Mouse (Mus musculus) adrenal gland, postnatal 14 days (tissue): Measurements from ENCODE around the gene Cep41. TPM values are rescaled to one million over a fixed set of nuclear protein-coding genes. Genes with fewer than 3 reads are reported as not detected.

Source experiments
- DNase-seq: peaks from one replicate; pipeline ENCODE4 v3.0.0; 2021; ENCODE audit warnings: mixed read lengths
- total RNA-seq: library from RNA; stranded (reverse); gene quantifications from 2 replicates; pipeline ENCODE4 v1.2.3, GENCODE M21; 2021

The Cep41 gene
- total RNA-seq, 1 experiment from 2014 or later, result 8.2 TPM

DNA sequence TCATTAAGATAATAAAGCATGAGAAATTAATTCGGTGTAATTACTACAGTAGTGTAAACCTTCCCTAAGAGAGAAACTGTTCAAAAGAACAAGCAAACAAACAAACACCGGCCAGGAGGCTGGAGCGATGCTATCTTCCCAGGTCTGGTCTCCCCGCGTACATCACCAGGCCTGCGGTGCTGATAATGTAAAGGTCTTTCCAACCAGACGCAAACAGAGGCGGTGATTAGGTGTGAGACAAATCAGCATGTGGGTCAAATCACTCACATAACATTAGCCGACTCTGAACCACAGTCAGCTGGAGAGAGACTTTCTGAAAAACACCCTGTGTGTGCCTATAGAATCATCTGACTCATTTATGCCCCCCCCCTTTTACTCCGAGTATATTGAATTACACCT, 17.8 kb upstream of the Cep41 start:
- no peak for DNase-seq

DNA sequence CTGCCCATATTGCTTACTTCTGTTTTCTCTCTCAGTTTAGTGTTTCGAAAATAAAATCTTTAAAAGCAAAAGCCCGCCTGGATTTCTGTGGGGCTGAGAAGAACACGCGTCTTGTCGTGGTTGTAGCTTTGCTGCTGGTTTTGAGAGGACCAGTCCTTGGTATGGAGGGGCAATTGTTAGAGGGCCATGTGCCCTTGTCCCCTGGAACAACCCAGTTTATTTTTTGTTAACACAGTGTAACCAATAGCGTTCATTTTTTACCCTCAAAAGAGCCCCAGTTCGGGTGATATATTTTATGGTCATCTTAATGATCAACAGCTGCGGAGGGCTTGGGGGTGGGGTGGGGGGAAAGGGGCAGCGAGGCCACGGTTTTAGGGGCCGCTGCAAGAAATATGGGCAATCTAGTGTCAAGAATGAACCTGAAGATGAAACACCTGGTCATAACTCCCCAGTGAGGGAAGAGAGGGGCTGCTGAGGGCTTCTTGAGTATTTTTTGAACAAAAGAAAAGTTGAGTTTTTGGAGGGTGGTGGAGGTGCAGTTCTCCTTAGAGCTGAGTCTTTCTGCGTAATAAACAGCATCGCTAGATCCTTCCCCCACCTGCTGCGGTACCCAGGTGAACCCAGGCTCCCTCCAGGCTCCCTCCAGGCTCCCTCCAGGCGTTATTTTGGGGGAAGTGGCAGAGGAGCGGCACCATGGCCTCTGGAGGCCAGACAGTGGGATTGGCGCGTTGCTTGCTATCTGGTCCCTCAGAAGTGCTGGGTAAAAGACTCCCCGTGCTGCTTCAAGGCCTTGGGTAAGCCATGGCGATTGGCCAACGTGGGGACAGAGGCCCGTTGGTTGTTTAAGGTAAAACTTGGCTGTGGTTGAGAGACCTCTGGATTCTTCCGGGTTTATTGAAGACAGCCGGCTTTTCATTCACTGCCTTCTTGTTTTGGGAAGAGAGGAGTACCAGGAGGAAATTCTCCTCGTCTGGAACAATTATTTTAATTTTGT, 17.1 kb upstream of the Cep41 start:
- peak; percentile 60 for DNase-seq

- DNase-seq, result no peak
These were observed 15.6 kb upstream of the Cep41 start for GRCm38 (mm10) chr6:30709115-30709514.

DNA sequence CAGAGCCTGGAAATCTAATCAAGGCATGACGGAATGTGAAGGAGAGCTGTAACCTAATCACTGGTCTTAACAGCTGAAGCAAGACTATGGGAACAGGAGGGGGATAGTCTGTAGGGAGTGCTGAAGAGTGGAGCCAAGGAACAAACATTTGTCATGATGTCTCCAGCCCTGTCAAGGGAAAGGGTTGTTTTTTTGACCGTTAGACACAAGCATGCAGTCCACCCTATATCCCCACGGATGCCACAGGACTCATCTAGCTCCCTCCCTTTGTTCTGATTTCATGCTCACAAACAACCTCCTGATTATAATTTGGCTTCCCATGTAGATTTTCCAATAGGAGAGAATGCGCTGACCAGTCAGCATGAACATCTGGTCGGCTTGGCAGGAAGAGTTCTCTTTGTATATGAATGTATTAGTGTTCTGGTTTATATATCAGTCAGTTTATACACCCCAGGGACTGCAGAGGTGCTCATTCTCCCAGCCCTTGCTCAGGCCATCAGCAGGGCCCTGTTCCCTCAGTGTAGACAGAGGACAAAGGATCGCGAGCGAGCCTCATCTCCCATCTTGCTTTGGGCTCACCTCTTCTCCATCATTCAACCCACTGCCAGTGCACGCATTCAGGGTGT, 10.5 kb upstream of the Cep41 start:
- no peak for DNase-seq

GRCm38 (mm10) chr6:30703476-30703875, 9.9 kb upstream of the Cep41 start:
- DNase-seq, result no peak

GRCm38 (mm10) chr6:30702881-30703280, 9.3 kb upstream of the Cep41 start:
- DNase-seq, result no peak

GRCm38 (mm10) chr6:30700182-30700581, 6.6 kb upstream of the Cep41 start:
- peak; percentile 22 for DNase-seq

- no peak for DNase-seq
These were observed 4.5 kb upstream of the Cep41 start for GRCm38 (mm10) chr6:30698036-30698435.

DNA sequence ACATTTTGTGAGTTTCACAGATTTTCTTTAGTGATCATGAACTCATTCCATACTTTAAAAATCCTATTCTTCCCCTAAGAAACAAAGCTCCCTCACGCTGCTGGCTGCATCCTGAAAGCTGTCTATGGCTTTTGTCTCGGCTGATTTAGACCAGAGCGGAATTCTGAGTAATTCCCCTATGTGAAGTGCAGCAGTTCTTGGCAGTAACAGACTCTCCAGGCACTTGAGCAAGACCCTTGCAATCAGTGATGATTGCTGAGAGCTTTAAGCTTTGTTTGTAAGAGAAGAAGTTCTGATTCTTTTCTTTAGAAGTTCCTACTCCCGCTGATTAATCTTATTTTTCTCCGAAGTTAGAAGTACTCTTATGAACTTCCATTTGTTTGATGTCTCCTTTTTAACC, 3.9 kb upstream of the Cep41 start:
- no peak for DNase-seq

DNA sequence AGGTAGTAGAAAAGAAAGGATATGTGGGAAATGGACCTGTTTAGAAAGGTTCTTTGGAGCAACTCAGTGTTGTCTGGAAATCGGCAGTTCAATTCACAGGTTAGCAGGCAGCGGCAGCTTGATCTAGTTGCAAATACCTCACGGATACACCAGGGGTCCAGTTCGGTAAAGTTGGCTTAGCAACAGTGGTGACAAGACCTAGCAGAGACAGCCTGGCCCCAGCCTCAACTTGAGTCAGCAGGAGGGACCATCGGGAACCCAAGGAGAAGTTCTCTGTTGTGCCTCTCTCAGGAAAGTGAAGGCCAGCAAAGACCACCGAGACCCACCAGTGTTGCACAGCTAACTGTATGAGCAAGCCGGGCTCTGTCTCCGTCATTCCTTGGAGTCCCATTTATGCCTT, 1.6 kb upstream of the Cep41 start:
- DNase-seq, result no peak

GRCm38 (mm10) chr6:30694209-30694608, 660 bp upstream of the Cep41 start:
- no peak for DNase-seq

DNA sequence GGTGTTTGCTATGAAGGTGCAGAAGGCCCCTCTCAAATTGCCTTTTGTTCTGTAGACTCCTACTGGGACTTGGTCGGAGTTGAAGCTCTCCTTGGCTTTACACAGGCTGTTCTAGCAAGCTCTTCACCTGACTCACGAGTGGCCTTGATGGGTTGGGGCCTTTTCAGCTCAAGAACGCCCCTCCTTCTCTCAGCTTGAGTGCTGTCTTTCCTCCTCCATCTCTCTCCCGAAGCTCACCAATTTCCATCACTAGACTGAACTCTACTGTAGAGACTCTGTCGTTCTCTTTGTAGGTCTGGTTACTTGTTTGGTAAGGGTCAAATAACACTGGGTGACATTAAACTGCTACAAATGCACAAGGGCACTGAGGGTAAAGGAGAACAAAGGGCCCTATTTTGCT, 723 bp downstream of the Cep41 start:
- peak; percentile 47 for DNase-seq

- no peak for DNase-seq
These were observed 6.4 kb downstream of the Cep41 start for GRCm38 (mm10) chr6:30687198-30687597.

- no peak for DNase-seq
These were observed 9.0 kb downstream of the Cep41 start for GRCm38 (mm10) chr6:30684570-30684969.

- DNase-seq, result no peak
These were observed 11.3 kb downstream of the Cep41 start for GRCm38 (mm10) chr6:30681935-30682900.

DNA sequence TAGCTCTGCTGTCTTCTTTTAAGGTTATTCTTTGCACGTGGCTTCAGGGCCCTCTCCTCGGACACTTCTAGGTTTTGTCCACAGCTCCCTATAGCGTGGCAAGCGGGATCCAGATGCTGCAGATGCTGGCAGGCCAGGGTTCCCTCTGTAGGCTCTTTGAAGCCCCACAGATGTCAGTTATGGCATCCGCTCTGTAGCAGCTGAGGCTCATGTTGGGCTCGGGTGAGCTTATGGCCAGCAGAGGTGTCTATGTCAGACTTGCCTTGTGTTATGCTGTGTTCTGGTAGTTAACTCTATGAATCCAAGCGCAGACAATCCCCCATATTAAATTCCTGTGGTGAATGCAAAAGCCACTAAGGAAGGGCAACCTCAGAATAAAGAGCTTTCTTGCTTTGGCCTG, 13.1 kb downstream of the Cep41 start:
- DNase-seq, result no peak

GRCm38 (mm10) chr6:30679567-30679966, 14.0 kb downstream of the Cep41 start:
- DNase-seq, result no peak

- no peak for DNase-seq
These were observed 15.1 kb downstream of the Cep41 start for GRCm38 (mm10) chr6:30678482-30678881.

DNA sequence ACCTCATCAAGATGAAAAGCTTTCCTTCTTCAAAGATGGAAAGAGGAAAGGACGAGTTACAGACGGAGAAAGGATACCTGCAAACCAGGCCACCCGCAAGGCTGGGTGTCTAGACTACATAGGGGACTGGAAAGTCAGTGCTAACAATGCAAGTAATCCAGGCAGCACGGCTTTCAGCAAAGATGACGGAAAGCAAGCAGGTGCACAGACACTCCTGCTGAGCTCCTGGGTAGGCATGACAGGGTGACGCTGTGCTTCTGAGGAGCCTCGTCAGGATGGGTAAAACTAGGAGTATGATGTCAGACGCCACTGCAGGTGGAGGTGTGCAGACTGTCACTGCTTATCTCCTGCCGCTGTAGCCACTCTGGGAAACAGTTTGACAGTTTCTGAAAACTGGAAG, 16.0 kb downstream of the Cep41 start:
- no peak for DNase-seq

GRCm38 (mm10) chr6:30676506-30676905, 17.0 kb downstream of the Cep41 start:
- no peak for DNase-seq

DNA sequence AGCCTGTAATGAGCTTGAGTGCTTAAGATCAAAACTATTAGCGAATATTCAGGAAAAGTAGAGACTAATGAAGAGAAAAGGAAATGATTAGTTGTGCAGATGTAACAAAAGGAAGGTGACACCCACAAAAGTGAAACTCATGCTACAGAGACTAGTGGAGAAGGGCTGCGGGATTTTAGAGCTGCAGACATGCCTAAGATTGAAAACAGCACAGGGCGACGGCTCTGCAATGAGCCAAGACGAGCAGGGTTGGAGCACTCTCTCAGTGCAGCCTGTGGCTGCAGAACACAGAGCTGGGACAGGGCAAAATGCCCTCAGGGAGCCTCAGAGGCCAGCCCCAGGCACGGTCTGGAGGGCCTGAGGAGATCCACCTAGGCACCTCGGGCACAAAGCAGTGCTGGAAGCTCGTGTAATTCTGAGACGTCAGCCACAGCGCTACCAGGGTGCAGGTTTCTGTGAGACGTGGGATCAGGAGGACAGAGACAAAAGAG, 18.2 kb downstream of the Cep41 start:
- peak; percentile 53 for DNase-seq

- peak; percentile 27 for DNase-seq
These were observed 18.8 kb downstream of the Cep41 start for GRCm38 (mm10) chr6:30674714-30675280.
